Mouse (Mus musculus) bone marrow, adult 2 months (tissue): ENCODE data around the gene Itsn2. TPM values are rescaled to one million over a fixed set of nuclear protein-coding genes. Genes with fewer than 3 reads are reported as not detected.

Source experiments
- H3K27ac ChIP-seq: fragments of 200-500 bp; 2 replicates; pipeline ENCODE4 v1.5.1; 2012; ENCODE audit warnings: low read depth, mild to moderate bottlenecking, control low read depth, inconsistent platforms, low read length; ENCODE audit not compliant: control insufficient read depth, poor library complexity, insufficient read depth
- H3K4me1 ChIP-seq: fragments of 200-500 bp; 2 replicates; pipeline ENCODE4 v1.6.1; 2011; ENCODE audit warnings: low read length; ENCODE audit not compliant: control insufficient read depth, insufficient read depth
- H3K4me3 ChIP-seq: fragments of 200-500 bp; replicated peaks from 2 replicates; pipeline ENCODE3; 2011; ENCODE audit warnings: mild to moderate bottlenecking, low read depth, low read length, control low read depth; ENCODE audit not compliant: control insufficient read depth
- CTCF ChIP-seq: fragments of 200-500 bp; IDR thresholded peaks from 2 replicates; pipeline ENCODE4 v1.5.1; 2011; ENCODE audit warnings: low read length, control low read depth; ENCODE audit not compliant: control insufficient read depth, insufficient read depth
- POLR2A ChIP-seq: fragments of 200-500 bp; IDR thresholded peaks from 2 replicates; pipeline ENCODE4 v1.6.1; 2011; ENCODE audit warnings: low read depth, mild to moderate bottlenecking, control low read depth, low read length, borderline replicate concordance; ENCODE audit not compliant: control insufficient read depth
- WGBS: fragments of 180-500 bp; shearing (Covaris S2); methylation state at CpG from one replicate; pipeline ENCODE4 v1.1.7; 2018; 5-methylcytosine and 5-hydroxymethylcytosine counted together
- polyA plus RNA-seq: library from polyadenylated mRNA; stranded (reverse); fragments of >200 nt; gene quantifications from 2 replicates; pipeline ENCODE4 v1.2.4, GENCODE M21; 2011; ENCODE audit warnings: low replicate concordance; ENCODE audit not compliant: missing spikeins, insufficient read depth, insufficient read length

Itsn2 gene
- polyA plus RNA-seq, 1 experiment = 57.3 TPM

DNA sequence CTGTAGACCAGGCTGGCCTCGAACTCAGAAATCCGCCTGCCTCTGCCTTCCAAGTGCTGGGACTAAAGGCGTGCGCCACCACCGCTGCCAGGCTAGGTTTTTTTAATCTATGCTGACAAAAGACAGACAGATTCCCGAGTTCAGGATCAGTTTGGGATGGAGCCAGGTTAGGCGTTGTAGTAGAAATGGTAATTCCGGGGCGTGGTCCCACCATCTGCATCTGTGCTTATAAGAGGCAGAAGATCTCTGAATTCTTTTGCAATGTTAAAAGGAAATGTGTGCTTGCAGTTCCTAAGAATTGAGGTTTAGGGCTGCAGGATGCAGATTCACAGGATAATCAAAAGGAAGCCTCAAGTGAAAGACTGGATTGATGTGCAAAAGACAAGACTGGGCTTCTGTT lies 35.5 kb upstream of the Itsn2 start:
- Histone ChIP-seq H3K4me1 (no peaks in the 10 kb centered on the region), H3K27ac (no peak overlapping the region), H3K4me3 (no peak overlapping the region)
- no peak for TF ChIP-seq POLR2A
- no peak for TF ChIP-seq CTCF
- WGBS = 83% methylated on average over 9 of the region's 9 CpGs

DNA sequence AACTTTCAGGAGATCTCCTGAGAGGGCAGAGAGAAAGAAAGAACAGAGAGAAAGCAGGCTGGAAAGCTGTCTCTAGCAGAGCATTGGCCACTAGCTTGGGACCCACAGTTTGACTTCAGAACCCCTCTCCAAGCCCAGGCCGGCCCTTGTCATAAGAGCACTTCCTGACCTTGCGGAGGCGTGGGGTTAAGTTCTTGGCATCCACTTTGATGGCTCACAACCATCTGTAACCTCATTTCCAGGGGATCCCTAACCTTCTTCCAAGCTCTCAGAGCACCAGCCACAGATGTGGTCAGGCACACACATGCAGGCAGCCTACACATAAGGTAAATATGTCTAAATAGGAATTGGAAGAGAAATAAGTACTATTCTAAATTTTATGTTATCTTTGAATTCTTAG lies 35.0 kb upstream of the Itsn2 start:
- 73% methylated on average over 3 of the region's 3 CpGs for WGBS
- TF ChIP-seq CTCF (no peak), POLR2A (no peak)
- no peak overlapping the region for H3K4me3 ChIP-seq
- no peak overlapping the region for H3K27ac ChIP-seq
- H3K4me1 ChIP-seq = no peaks in the 10 kb centered on the region

DNA sequence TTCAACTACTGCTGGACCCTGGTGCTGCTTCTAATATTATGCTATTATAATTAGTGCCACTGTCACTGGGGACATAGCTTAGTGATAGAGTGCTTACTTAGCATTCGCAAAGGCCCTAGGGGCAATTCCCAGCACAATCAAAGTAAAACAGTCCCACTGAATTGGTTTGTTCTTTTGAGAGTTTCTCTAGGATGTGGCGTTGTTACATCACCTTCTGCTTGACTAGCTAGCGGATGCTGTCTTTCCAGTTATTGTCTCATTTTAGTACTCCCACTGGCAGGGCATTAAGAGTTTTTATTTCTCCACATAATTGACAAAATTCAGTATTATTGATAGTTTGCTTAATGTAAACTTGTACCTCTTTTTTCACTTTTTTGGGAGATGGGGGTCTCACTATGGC lies 34.4 kb upstream of the Itsn2 start:
- Histone ChIP-seq H3K4me3 (no peak overlapping the region), H3K4me1 (no peaks in the 10 kb centered on the region), H3K27ac (no peak overlapping the region)
- TF ChIP-seq CTCF (no peak), POLR2A (no peak)
- 83% methylated on average over 3 of the region's 3 CpGs for WGBS

DNA sequence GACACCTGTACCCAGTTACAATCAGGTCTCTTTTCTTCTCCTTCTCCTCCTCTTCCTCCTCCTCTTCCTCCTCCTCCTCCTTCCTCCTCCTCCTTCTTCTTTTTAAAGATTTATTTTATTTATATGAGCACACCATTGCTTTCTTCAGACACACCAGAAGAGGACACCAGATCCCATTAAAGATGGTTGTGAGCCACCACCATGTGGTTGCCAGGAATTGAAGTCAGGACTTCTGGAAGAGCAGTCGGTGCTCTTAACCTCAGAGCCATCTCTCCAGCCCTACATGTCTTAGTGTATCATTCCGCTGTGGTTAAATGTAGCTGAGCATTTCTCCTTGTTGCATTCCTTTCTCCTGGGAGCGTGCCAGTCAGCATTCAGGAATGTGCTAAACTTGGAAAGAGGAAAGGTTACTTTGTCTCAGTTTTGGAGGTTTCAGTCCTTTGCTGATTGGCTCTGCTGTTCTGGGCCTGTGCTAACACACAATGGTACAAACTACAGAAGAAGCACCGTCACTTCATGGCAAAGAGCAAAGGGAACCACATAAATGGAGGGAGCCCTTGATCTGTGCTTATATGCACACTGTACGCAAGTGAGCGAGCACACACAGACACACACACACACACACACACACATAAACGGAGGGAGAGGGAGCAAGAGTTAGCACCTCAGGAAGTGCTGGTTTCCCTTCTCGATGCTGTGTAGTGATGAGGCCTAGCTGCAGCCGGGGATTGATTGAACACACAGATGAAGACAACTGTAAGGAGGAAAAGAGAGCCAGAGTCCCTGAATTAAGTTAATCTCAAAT lies 33.8 kb upstream of the Itsn2 start:
- Histone ChIP-seq H3K4me1 (no peaks in the 10 kb centered on the region), H3K27ac (no peak overlapping the region), H3K4me3 (no peak overlapping the region)
- no peak for TF ChIP-seq CTCF
- TF ChIP-seq POLR2A = no peak
- 51% methylated on average over 9 of the region's 9 CpGs for WGBS

DNA sequence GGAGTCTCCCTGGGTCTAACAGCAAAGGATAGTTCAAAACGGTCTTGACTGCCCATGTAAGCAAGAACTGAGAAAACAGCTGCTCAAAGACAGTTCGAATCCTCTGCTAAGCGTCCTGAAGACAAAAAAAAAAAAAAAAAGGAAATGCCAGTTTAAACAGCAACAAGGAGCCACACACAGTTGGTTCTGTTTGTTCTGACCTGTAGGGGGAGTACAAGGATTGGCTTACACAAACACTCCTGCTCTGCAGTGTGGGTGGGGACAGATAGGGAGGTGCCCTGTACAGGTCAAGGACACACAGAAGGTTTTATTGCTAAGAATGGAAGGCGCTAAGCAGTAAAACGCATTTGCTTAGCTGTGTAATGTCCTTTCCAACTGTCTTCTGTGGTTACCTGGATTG lies 20.6 kb upstream of the Itsn2 start:
- TF ChIP-seq CTCF (peak; percentile 66), POLR2A (no peak)
- WGBS = 32% methylated on average over 5 of the region's 5 CpGs
- no peak overlapping the region for H3K27ac ChIP-seq
- H3K4me3 ChIP-seq = no peak overlapping the region
- H3K4me1 ChIP-seq = no peaks in the 10 kb centered on the region

DNA sequence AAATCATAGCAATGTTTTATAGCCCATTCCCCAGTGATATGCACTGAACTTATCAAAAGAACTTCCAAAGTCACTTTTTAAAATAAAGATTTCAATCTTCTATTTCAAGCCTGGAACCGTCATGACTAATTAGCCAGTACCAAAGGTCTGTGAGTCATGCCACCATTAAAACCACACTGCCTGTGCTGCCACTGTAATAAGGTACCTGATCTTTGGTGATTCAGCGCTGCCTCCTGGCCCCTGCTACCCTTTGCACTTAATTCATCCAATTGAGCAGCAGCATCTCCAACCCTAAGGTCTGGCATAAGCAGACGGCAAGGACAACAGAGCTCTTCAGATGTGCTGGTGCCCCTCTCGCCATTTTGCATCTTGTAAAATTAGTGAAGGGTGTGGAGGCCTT lies 18.4 kb upstream of the Itsn2 start:
- no peaks in the 10 kb centered on the region for H3K4me1 ChIP-seq
- TF ChIP-seq CTCF (no peak), POLR2A (no peak)
- no peak overlapping the region for H3K4me3 ChIP-seq
- H3K27ac ChIP-seq = no peak overlapping the region
- WGBS = 78% methylated on average over 4 of the region's 4 CpGs

DNA sequence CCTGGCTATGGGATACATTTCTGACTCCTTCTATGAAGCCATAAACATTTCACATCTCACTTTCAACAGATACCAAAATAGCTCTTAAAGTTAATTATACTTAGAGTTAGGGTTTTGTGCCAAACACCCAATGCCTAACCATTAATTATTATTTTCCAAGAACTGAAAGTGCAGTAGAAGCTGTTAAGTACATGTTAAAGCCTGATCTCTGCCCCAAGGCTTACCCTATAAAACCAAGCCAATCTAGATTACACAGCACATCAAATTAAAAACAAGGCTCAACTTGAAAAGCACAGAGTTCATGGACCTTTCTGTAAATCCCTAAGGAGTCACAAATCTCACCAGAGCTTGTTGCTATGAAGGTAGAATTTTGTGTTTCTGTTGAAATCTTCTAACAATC lies 10.1 kb upstream of the Itsn2 start:
- H3K4me3 ChIP-seq = no peak overlapping the region
- H3K27ac ChIP-seq = no peak overlapping the region
- no peak for TF ChIP-seq CTCF
- no peak for TF ChIP-seq POLR2A
- H3K4me1 ChIP-seq = no peaks in the 10 kb centered on the region

DNA sequence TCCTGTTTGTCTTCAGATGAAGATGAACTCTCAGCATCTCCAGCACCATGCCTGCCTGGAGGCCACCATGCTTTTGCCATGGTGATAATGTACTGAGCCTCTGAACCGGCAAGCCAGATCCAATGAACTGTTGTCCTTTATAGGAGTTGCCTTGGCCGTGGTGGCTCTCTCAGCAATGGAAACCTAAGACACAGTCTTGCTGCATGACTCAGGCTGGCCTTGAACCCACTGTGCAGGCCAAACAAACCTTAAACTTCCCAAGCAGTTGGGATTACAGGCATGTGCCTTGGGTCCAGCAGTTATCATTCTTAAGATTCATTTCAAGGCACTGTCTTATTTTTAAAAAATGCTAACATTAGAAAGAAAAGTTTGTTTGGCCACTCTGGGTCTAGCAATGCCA lies 4.6 kb upstream of the Itsn2 start:
- Histone ChIP-seq H3K4me1 (peaks cover 1% of the 10 kb centered on the region; the same call in 1 of the 2 replicates), H3K4me3 (no peak overlapping the region), H3K27ac (no peak overlapping the region)
- TF ChIP-seq POLR2A = no peak
- TF ChIP-seq CTCF = no peak
- WGBS = 84% methylated on average over 2 of the region's 2 CpGs
